Mouse (Mus musculus) heart, adult 2 months (tissue): ENCODE results near the gene Kbtbd13. TPM values are rescaled to one million over a fixed set of nuclear protein-coding genes. Genes with fewer than 3 reads are reported as not detected.
A peak's percentile ranks its signal among the peaks of the same experiment; 100 is the strongest.

Experiments used
- DNase-seq, 2 experiments: peaks; one replicate each; pipeline ENCODE4 v3.0.0; 2021
- H3K27ac ChIP-seq: fragments of 200-600 bp; 2 replicates; pipeline ENCODE4 v1.8.1; 2022
- H3K27me3 ChIP-seq: fragments of 200-500 bp; 2 replicates; pipeline ENCODE4 v1.6.1; 2012; ENCODE audit warnings: mild to moderate bottlenecking, low read length, inconsistent platforms, mixed read lengths; ENCODE audit not compliant: control insufficient read depth, insufficient read depth
- H3K36me3 ChIP-seq: fragments of 200-500 bp; 2 replicates; pipeline ENCODE4 v1.6.1; 2012; ENCODE audit warnings: low read length, inconsistent platforms; ENCODE audit not compliant: control insufficient read depth, insufficient read depth
- H3K4me1 ChIP-seq: fragments of 200-500 bp; 2 replicates; pipeline ENCODE4 v1.6.1; 2011; ENCODE audit warnings: low read length; ENCODE audit not compliant: control insufficient read depth, insufficient read depth
- H3K4me3 ChIP-seq: fragments of 200-600 bp; 2 replicates; pipeline ENCODE4 v1.8.1; 2022
- H3K79me2 ChIP-seq: fragments of 200-500 bp; replicated peaks from 2 replicates; pipeline ENCODE4 v1.6.1; 2012; ENCODE audit warnings: mild to moderate bottlenecking, inconsistent platforms, low read length, moderate library complexity, mixed read lengths; ENCODE audit not compliant: control insufficient read depth, insufficient read depth
- H3K9ac ChIP-seq: fragments of 200-500 bp; 2 replicates; pipeline ENCODE4 v1.6.1; 2012; ENCODE audit warnings: low read depth, mild to moderate bottlenecking, control low read depth, inconsistent platforms, low read length, mixed read lengths
- CTCF ChIP-seq: fragments of 200-600 bp; IDR thresholded peaks from 2 replicates; pipeline ENCODE4 v1.8.1; 2022; ENCODE audit warnings: antibody characterized with exemption, mild to moderate bottlenecking, moderate library complexity
- EP300 ChIP-seq: fragments of 200-500 bp; IDR thresholded peaks from 2 replicates; pipeline ENCODE4 v1.6.1; 2011; ENCODE audit warnings: low read depth, low read length, control low read depth; ENCODE audit not compliant: insufficient read depth
- POLR2A ChIP-seq: fragments of 200-500 bp; IDR thresholded peaks from 2 replicates; pipeline ENCODE4 v1.6.1; 2011; ENCODE audit warnings: mild to moderate bottlenecking, low read depth, low read length, control low read depth; ENCODE audit not compliant: insufficient read depth
- WGBS: fragments of 180-500 bp; shearing (Covaris S2); methylation state at CpG from one replicate; pipeline ENCODE4 v1.1.7; 2018; 5-methylcytosine and 5-hydroxymethylcytosine counted together
- intact Hi-C: fragments of 180-260 bp; cut with DNase I; formaldehyde crosslinking; loops from one replicate; pipeline ENCODE4 v1.15.1; 2025
- polyA plus RNA-seq: library from polyadenylated mRNA; depleted of rRNA; stranded (reverse); fragments of >200 nt; gene quantifications from 2 replicates; pipeline ENCODE4 v1.2.3, GENCODE M21; 2012
- total RNA-seq, 2 experiments: library from RNA; stranded (reverse); gene quantifications; 2 replicates each; pipeline ENCODE4 v1.2.3; 2021

Kbtbd13 gene
- total and polyA plus RNA-seq, 3 experiments = 2.1 to 2.6 (median 2.4) TPM

DNA sequence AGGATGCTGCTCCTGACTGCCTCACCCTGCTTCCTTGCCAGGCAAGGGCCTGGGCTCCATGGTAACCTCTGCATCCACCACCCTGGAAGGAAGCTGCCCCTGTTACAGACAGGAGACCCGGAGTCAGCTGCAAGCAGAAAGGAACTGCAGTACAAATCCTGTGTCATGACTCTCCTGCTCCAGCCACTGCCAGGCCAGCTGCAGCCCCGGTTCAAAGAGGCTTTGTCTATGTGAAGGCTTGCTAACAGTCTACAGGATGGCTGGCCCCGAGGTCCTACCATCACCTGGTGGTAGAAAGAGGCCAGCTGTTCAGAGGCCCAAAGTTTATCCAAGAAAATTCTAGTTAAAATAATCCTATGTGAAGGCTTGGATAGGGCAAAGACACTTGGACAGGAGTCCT, 19.9 kb upstream of the Kbtbd13 start:
- Histone ChIP-seq H3K27ac (no peak overlapping the region), H3K4me3 (no peak overlapping the region), H3K79me2 (no peaks in the 10 kb centered on the region), H3K36me3 (no peaks in the 10 kb centered on the region), H3K9ac (no peak overlapping the region), H3K27me3 (no peaks in the 10 kb centered on the region), H3K4me1 (no peaks in the 10 kb centered on the region; the same call in 1 of the 2 replicates)
- intact Hi-C loops = no loop called here
- 54% methylated on average over 3 of the region's 3 CpGs for WGBS
- DNase-seq = no peak
- TF ChIP-seq POLR2A = no peak
- no peak for TF ChIP-seq CTCF
- TF ChIP-seq EP300 = no peak

- 72% methylated on average over 8 of the region's 8 CpGs for WGBS
- Histone ChIP-seq H3K4me1 (no peaks in the 10 kb centered on the region; the same call in 1 of the 2 replicates), H3K27ac (no peak overlapping the region), H3K9ac (no peak overlapping the region), H3K4me3 (no peak overlapping the region), H3K36me3 (no peaks in the 10 kb centered on the region), H3K27me3 (no peaks in the 10 kb centered on the region), H3K79me2 (no peaks in the 10 kb centered on the region)
- intact Hi-C loops = no loop called here
- DNase-seq = no peak
- no peak for TF ChIP-seq EP300
- TF ChIP-seq CTCF = no peak
- no peak for TF ChIP-seq POLR2A
Observed at GRCm38 (mm10) chr9:65410378-65410777, 18.9 kb upstream of the Kbtbd13 start.

GRCm38 (mm10) chr9:65408871-65409295, 17.4 kb upstream of the Kbtbd13 start:
- intact Hi-C loops = no loop called here
- Histone ChIP-seq H3K27ac (peak overlapping the region; percentile 36; the same call in 1 of the 2 replicates), H3K4me1 (peaks cover under 1% of the 10 kb centered on the region), H3K27me3 (no peaks in the 10 kb centered on the region), H3K9ac (no peak overlapping the region), H3K36me3 (no peaks in the 10 kb centered on the region), H3K4me3 (no peak overlapping the region), H3K79me2 (no peaks in the 10 kb centered on the region)
- 45% methylated on average over 5 of the region's 5 CpGs for WGBS
- DNase-seq = peak; percentile 56 to 62
- TF ChIP-seq POLR2A = no peak
- TF ChIP-seq EP300 = no peak
- TF ChIP-seq CTCF = no peak

DNA sequence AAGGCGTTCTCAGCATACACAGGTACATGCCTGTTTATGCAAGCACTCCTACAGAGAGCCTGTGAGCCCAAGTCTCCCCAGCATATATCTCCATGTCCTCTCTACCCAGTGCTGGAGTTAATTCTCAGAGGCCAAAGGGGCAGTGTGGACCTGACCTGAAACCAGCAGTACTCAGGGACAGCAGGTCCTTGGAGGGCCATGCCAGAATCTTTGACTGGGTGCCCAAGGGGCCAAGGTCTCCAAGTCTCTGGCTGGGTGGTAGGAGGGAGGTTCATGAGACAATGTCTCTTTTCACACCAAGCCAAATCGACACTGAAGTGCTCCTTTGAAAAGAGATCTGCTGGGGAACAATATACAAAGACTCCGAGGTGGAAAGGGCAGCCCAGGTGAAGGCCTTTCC, 16.4 kb upstream of the Kbtbd13 start:
- H3K27me3 ChIP-seq = no peaks in the 10 kb centered on the region
- no peaks in the 10 kb centered on the region for H3K79me2 ChIP-seq
- no peaks in the 10 kb centered on the region for H3K36me3 ChIP-seq
- no peak overlapping the region for H3K27ac ChIP-seq
- no peak for DNase-seq
- intact Hi-C loops = no loop called here
- no peak overlapping the region for H3K4me3 ChIP-seq
- WGBS = 73% methylated on average over 3 of the region's 3 CpGs
- H3K9ac ChIP-seq = no peak overlapping the region
- H3K4me1 ChIP-seq = peaks cover 1% of the 10 kb centered on the region
- TF ChIP-seq CTCF = no peak

GRCm38 (mm10) chr9:65407327-65407726, 15.9 kb upstream of the Kbtbd13 start:
- no peak for DNase-seq
- Histone ChIP-seq H3K4me1 (peaks cover 1% of the 10 kb centered on the region), H3K27me3 (no peaks in the 10 kb centered on the region), H3K4me3 (no peak overlapping the region), H3K9ac (no peak overlapping the region), H3K36me3 (no peaks in the 10 kb centered on the region), H3K27ac (no peak overlapping the region), H3K79me2 (no peaks in the 10 kb centered on the region)
- TF ChIP-seq EP300 (no peak), CTCF (no peak), POLR2A (no peak)
- intact Hi-C loops = no loop called here
- WGBS = 70% methylated on average over 5 of the region's 5 CpGs

DNA sequence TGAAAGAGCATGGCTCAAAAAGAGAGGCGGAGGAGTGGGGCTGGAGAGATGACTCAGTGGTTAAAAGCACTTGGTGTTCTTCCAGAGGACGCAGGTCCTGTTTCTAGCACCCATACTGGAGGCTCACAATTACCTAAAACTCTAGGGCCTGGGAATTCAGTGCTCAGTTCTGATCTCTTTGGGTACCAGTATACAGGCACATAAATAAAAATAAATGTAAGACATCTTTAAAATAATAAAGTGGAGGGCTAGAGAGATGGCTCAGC, 13.7 kb upstream of the Kbtbd13 start:
- TF ChIP-seq POLR2A = no peak
- TF ChIP-seq EP300 = no peak
- TF ChIP-seq CTCF = no peak
- no peaks in the 10 kb centered on the region for H3K79me2 ChIP-seq
- H3K27ac ChIP-seq = peak overlapping the region; percentile 68
- H3K9ac ChIP-seq = no peak overlapping the region
- H3K4me1 ChIP-seq = peaks cover 1% of the 10 kb centered on the region
- H3K27me3 ChIP-seq = no peaks in the 10 kb centered on the region
- no peaks in the 10 kb centered on the region for H3K36me3 ChIP-seq
- WGBS = 67% methylated on average over 2 of the region's 2 CpGs
- intact Hi-C loops = no loop called here
- no peak for DNase-seq
- H3K4me3 ChIP-seq = no peak overlapping the region

- Histone ChIP-seq H3K9ac (0 out of 2 replicates have a peak overlapping the region, but pooled peaks have one; percentile 41), H3K27me3 (no peaks in the 10 kb centered on the region), H3K4me1 (peaks cover 1% of the 10 kb centered on the region), H3K4me3 (peak overlapping the region; percentile 15; the same call in 1 of the 2 replicates), H3K36me3 (no peaks in the 10 kb centered on the region), H3K27ac (peak overlapping the region; percentile 68), H3K79me2 (no peaks in the 10 kb centered on the region)
- TF ChIP-seq POLR2A = no peak
- TF ChIP-seq EP300 = no peak
- TF ChIP-seq CTCF = peak; percentile 40
- WGBS = 25% methylated on average over 15 of the region's 15 CpGs
- peak; percentile 86 to 89 for DNase-seq
- intact Hi-C loops = no loop called here
Observed at GRCm38 (mm10) chr9:65404331-65405183, 13.1 kb upstream of the Kbtbd13 start.
